Mouse (Mus musculus) MEL (cell line): Measurements from ENCODE around the gene Grhl1.

Source experiments
- CTCF ChIP-seq, 3 experiments: IDR thresholded peaks in 2 of 3; conservative IDR thresholded peaks in 1 of 3; 2 replicates each; pipeline ENCODE4 v1.5.1; 2011 to 2012; ENCODE audit warnings: low read length in 3 of 3, low read depth in 2 of 3, mild to moderate bottlenecking in 2 of 3, improper control_type of control experiment in 1 of 3, inconsistent platforms in 1 of 3, mixed read lengths in 1 of 3, moderate library complexity in 1 of 3; ENCODE audit not compliant: control insufficient read depth in 1 of 3, insufficient read depth in 1 of 3, poor library complexity in 1 of 3, severe bottlenecking in 1 of 3
- POLR2A ChIP-seq, 2 experiments: IDR thresholded peaks; 2 replicates each; pipeline ENCODE4 v1.6.1; 2011 to 2012; ENCODE audit warnings: low read length in 2 of 2, mild to moderate bottlenecking in 2 of 2, control low read depth in 1 of 2, improper control_type of control experiment in 1 of 2, low read depth in 1 of 2, moderate library complexity in 1 of 2; ENCODE audit not compliant: control insufficient read depth in 1 of 2, insufficient read depth in 1 of 2, poor library complexity in 1 of 2

GRCm38 (mm10) chr12:24537201-24537600 is 34.9 kb upstream of the Grhl1 start:
- TF ChIP-seq CTCF (IDR thresholded peaks at IDR 0.05 in 2 of 3, conservative IDR thresholded peaks at IDR 0.05 in 1 of 3; ENCODE audit: control insufficient read depth in 1 of 3, insufficient read depth in 1 of 3, low read depth in 2 of 3, low read length in 3 of 3, poor library complexity in 1 of 3, severe bottlenecking in 1 of 3) (no peak), POLR2A (IDR thresholded peaks at IDR 0.05; ENCODE audit: control insufficient read depth in 1 of 2, insufficient read depth in 1 of 2, low read depth in 1 of 2, low read length in 2 of 2, poor library complexity in 1 of 2) (no peak)
